Mouse (Mus musculus) liver, postnatal 0 days (tissue): ENCODE data around the gene Aurkaip1.
A peak's percentile ranks its signal among the peaks of the same experiment; 100 is the strongest.

ENCODE experiments used
- CTCF ChIP-seq: sonication (generic); IDR thresholded peaks from 2 replicates; pipeline ENCODE4 v1.5.1; 2016; ENCODE audit warnings: antibody characterized with exemption, low read depth
- EP300 ChIP-seq: IDR thresholded peaks from 2 replicates; pipeline ENCODE4 v1.6.1; 2016; ENCODE audit warnings: antibody characterized with exemption, low read depth, mild to moderate bottlenecking

GRCm38 (mm10) chr4:155847591-155848352 is 16.7 kb downstream of the Aurkaip1 start:
- peak; percentile 27; the same call in 1 of the 2 replicates for TF ChIP-seq CTCF
- no peak for TF ChIP-seq EP300
